Mouse (Mus musculus): ENCODE data around the gene Crisp2.

DNA sequence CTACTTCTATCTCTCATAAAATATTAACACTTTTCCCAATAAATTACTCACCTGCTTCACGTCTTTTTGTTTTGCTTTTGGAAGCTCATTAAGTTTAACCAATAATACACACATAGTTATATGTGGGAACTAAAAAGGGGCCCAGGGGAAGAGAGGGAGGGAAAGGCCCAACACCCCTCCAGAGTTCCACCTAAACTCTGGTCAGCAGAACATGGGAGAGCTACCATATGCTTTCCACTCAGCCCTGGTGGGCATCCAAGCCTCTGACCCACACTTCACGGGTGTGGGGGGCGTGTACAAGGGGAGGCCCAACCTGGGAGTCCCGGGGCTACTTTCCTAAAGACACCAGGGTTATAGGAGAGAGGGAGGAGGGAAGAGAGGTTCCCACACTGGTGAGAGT lies 75.1 kb downstream of the Crisp2 start:
- no peak for TF ChIP-seq CTCF (IDR thresholded peaks at IDR 0.05)
- TF ChIP-seq EP300 (IDR thresholded peaks at IDR 0.05): no peak

Measured in lung, postnatal 0 days (tissue).